Mouse (Mus musculus): Measurements from ENCODE around the gene Cd300lf.

The Cd300lf gene

GRCm38 (mm10) chr11:115133800-115134199, at the start of gene Cd300lf:
TSS of gene Cd300lf (minus strand) at chr11:115133992.
- in situ Hi-C loops (cut with MboI, MseI): no loop called here

DNA sequence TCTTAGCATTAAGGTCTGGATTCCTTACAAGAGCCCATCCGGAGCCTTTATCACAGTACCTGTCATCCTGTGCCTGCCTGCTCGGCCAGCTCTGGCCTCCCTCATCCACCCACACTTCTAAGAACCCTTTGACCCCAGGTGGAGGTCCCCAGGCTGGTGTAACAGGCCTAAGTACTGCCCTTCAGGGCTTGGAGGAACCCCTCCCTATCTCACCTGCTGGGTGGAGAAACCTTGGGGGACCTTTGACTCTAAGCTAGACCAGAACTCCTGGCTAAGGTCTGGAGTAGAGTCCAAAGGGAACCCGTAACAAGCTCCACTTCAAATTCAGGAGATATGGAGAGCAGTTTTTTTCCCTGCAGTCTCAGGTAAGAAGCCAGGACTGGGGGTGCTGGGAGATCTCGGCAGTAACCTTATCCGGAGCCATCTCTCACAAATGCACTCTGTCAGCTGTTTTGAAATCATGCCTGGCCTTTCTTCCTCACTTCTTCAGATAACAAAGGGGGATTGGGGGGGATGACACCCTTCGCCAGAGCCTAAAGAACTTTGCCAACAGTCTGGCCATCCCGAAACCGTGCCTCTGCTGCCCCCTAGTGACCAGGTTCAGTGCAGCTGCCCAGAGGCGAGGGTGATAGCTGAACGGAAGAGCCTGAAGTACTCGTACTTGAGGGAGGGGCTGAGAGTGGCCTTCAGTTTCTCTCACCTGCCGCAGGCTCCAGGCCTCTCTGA, 48.3 kb upstream of the Cd300lf start:
- in situ Hi-C loops (cut with MboI, MseI): no loop called here

- in situ Hi-C loops (cut with MboI, MseI): no loop called here
Observed at GRCm38 (mm10) chr11:115179881-115180280, 46.1 kb upstream of the Cd300lf start.

DNA sequence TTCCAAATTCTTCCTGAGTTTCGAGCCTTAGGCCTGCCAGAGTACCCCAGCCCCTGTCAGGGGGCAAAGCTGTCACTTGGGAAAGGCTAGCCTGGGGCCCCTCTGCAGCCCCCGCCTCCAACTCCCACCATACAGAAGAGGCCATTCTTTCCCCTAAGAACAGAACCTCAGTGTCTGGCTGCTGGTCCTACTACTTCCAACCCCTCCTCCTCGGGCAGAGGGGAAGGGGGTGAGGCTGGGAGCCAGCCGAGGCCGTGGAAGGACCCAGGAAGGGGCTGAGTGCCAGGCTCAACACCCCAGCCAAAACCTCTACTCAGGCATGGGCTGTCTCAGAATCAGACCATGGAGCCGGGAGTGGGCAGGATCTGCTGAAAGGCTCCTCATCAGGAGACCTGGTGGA, 45.4 kb upstream of the Cd300lf start:
- in situ Hi-C loops (cut with MboI, MseI): no loop called here

GRCm38 (mm10) chr11:115178766-115179165, 45.0 kb upstream of the Cd300lf start:
- in situ Hi-C loops (cut with MboI, MseI): no loop called here

GRCm38 (mm10) chr11:115177559-115178195, 43.9 kb upstream of the Cd300lf start:
- in situ Hi-C loops (cut with MboI, MseI): no loop called here

GRCm38 (mm10) chr11:115176399-115177190, 42.8 kb upstream of the Cd300lf start:
- in situ Hi-C loops (cut with MboI, MseI): no loop called here

GRCm38 (mm10) chr11:115173549-115174339, 40.0 kb upstream of the Cd300lf start:
- in situ Hi-C loops (cut with MboI, MseI): no loop called here

DNA sequence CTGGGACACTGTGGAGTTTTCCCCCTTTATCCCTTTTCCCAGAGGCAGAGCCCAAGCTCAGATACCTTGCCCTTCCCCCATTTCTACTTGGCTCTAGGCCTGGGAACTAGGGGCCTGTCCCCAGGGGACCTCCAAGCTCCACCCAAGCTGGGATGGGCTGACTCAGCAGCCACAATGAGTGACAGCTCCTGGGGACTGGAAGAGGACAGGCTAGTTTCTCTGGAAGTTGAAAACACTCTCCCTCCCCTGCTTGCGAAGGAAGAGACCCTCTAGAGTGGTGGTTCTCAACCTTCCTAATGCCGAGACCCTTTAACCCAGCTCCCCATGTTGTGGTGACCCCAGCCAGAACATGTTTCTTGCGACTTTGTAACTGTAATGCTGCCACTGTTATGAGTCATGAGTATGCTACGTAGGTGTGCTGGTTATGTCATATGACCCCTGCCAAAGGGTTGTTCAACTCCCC, 39.1 kb upstream of the Cd300lf start:
- in situ Hi-C loops (cut with MboI, MseI): no loop called here

GRCm38 (mm10) chr11:115171125-115171524, 37.3 kb upstream of the Cd300lf start:
- in situ Hi-C loops (cut with MboI, MseI): no loop called here

- in situ Hi-C loops (cut with MboI, MseI): no loop called here
Observed at GRCm38 (mm10) chr11:115169430-115169829, 35.6 kb upstream of the Cd300lf start.

- in situ Hi-C loops (cut with MboI, MseI): no loop called here
Observed at GRCm38 (mm10) chr11:115167631-115168249, 33.9 kb upstream of the Cd300lf start.

- in situ Hi-C loops (cut with MboI, MseI): no loop called here
Observed at GRCm38 (mm10) chr11:115166776-115167175, 33.0 kb upstream of the Cd300lf start.

GRCm38 (mm10) chr11:115164976-115165374, 31.2 kb upstream of the Cd300lf start:
- in situ Hi-C loops (cut with MboI, MseI): loop anchor here (5.0 kb wide), 1 partner anchor 112 kb away; the partner anchor contains the start of gene Fdxr

DNA sequence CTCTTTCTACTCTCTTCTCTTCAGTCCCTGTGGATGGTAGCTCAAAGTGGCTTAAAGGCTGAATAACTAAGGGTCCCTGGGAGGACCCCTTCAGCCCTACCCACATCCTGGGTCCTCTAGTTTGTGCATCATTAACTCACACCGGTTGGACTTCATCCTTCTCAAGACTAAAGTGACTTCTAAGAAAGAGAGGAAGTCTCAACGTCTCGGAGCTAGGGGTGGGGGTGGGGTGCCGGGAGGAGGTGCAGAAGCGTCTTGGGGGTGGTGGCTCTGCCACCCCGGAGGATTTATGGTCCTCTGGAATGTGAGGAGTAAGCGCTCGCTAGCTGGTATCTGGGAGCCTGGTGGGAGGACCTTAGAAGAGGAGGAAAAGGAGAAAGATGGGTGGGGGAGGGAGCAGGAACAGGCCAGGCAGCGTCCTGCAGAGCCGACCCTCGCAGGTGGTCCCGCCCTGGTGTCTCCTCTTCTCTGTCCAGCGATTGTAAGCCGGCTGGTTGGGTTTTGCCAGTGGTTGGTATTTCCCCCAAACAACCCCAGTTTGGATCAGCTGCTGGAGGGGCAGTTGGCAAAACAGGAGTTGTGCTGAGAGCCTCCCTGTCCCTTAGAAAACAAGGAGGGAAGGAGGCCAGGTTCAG, 30.7 kb upstream of the Cd300lf start:
- in situ Hi-C loops (cut with MboI, MseI): loop anchor here (5.0 kb wide), 1 partner anchor 113 kb away; the partner anchor contains the start of gene Fdxr

GRCm38 (mm10) chr11:115163568-115164150, 29.9 kb upstream of the Cd300lf start:
- in situ Hi-C loops (cut with MboI, MseI): loop anchor here (5.0 kb wide), 1 partner anchor 114 kb away; the partner anchor contains the start of gene Fdxr

DNA sequence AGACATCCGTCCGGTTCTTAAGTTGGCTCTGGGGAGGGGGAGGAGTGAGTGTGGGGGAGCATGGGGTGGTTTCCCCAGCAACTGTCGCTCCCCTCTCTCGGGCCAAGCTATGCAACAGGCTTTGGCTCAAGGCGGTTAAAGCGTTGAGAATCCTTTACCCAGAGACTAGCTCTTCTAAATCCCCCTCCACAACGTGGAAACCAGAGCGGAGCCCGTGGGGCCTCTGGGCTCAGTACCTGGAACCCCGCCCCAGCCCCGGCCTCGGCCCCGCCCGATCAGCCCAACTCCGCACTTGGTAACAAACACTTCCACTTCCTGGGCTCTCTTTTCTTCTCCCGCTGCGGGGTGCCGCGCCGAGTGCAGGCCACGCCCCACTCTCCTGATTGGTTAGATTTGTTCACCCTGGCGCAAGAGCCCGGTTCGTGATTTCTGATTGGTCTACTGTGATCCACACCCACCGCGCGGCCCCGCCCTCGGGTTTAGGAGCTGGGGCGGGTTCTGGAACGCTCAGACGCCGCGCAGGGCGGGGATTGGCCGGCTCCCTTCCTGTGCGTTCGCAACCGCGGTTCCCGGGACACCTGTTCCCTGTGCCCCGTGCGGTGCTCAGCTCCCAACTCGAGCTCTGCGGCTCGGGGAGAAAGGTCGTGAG, 29.2 kb upstream of the Cd300lf start, which contains the start of gene Slc9a3r1:
TSS of gene Slc9a3r1 (plus strand) at position 510 of the 649 bp plus-strand sequence.
- in situ Hi-C loops (cut with MboI, MseI): loop anchor here (5.0 kb wide), 1 partner anchor 114 kb away; the partner anchor contains the start of gene Fdxr

- in situ Hi-C loops (cut with MboI, MseI): loop anchor here (5.0 kb wide), 1 partner anchor 115 kb away; the partner anchor contains the start of gene Fdxr
Observed at GRCm38 (mm10) chr11:115162205-115162601, 28.4 kb upstream of the Cd300lf start.
